Mouse (Mus musculus): ENCODE measurements around the gene Mccc1. TPM values are rescaled to one million over a fixed set of nuclear protein-coding genes. Genes with fewer than 3 reads are reported as not detected.

Mccc1 gene
- polyA plus RNA-seq, 1 experiment from 2014 or later, result 23.5 TPM

DNA sequence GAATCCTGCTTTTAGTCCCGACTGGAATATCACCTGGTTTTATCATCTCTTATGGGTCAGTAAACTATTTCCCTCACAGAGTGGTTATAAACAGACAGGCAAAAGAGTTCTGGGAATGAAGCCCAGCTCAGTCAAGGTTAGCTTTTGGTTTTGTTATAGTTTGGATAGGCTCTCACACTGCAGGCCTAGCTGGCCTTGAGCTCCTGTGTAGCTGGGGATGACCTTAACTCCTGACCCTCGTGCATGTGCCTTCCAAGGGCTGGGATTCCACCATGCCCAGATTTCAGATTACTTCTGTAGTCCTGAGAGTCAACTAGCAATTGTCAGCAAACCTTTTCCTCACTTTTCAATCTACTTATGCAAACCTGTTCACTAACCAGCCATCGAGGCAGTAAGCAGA is 82.2 kb downstream of the Mccc1 start:
- H3K9me3 ChIP-seq (ENCODE audit: control insufficient read depth), result no peaks in the 10 kb centered on the region
- no peak overlapping the region for H3K4me2 ChIP-seq (replicated peaks; ENCODE audit: low read depth)
- no peaks in the 10 kb centered on the region for H3K4me1 ChIP-seq (replicated peaks; ENCODE audit: control insufficient read depth, insufficient read depth, low read length)
- TF ChIP-seq CTCF (IDR thresholded peaks at IDR 0.05; ENCODE audit: low read depth), result no peak
- no peak overlapping the region for H3K27ac ChIP-seq (ENCODE audit: low read depth, low read length)
- peaks cover 21% of the 10 kb centered on the region; the same call in 1 of the 2 replicates for H3K36me3 ChIP-seq (ENCODE audit: control insufficient read depth, insufficient read depth)
- H3K4me3 ChIP-seq (ENCODE audit: low read depth, low read length), result no peak overlapping the region
- H3K27me3 ChIP-seq (replicated peaks; ENCODE audit: control insufficient read depth, insufficient read depth, low read length), result no peaks in the 10 kb centered on the region
- 71% methylated on average over 3 of the region's 3 CpGs for WGBS
- ATAC-seq, result no peak
- H3K9ac ChIP-seq (ENCODE audit: low read depth, low read length), result no peak overlapping the region

Other genes with a start within 250 kb of the Mccc1 start
- 27.3 and 28.8 TPM in 2 replicates for gene Atp11b, start 246.6 kb downstream of the Mccc1 start, polyA plus RNA-seq (2015; fragmentation: Nextera tagmentation; extraction: Ambion mirVana)
- 61.7 and 64.8 TPM in 2 replicates for gene Dcun1d1, start 63.2 kb downstream of the Mccc1 start, polyA plus RNA-seq (2015; fragmentation: Nextera tagmentation; extraction: Ambion mirVana)
- not detected in 2 replicates for gene Ccdc144b, start 52.9 kb upstream of the Mccc1 start, polyA plus RNA-seq (2015; fragmentation: Nextera tagmentation; extraction: Ambion mirVana)
- gene Acad9, start 65.3 kb upstream of the Mccc1 start, polyA plus RNA-seq (2015; fragmentation: Nextera tagmentation; extraction: Ambion mirVana), result 39.1 and 41.1 TPM in 2 replicates
- gene D3Ertd254e, start 150.3 kb upstream of the Mccc1 start, polyA plus RNA-seq (2015; fragmentation: Nextera tagmentation; extraction: Ambion mirVana), result 1.8 and 1.9 TPM in 2 replicates
- 0.14 and 0.20 TPM in 2 replicates for gene Qrfpr, start 221.6 kb upstream of the Mccc1 start, polyA plus RNA-seq (2015; fragmentation: Nextera tagmentation; extraction: Ambion mirVana)